Mouse (Mus musculus) left cerebral cortex, adult 8-10 months (tissue): Measurements from ENCODE around the gene Hoxb1. TPM values are rescaled to one million over a fixed set of nuclear protein-coding genes. Genes with fewer than 3 reads are reported as not detected.

ENCODE experiments used
- DNase-seq, 2 experiments: peaks; one replicate each; pipeline ENCODE4 v3.0.0; 2022; ENCODE audit warnings: low spot score in 2 of 2
- total RNA-seq, 4 experiments: library from RNA; stranded (reverse); gene quantifications; 2 replicates each; pipeline ENCODE4 v1.2.4; 2022

The Hoxb1 gene
- total RNA-seq, 4 experiments from 2014 or later, result not detected

GRCm38 (mm10) chr11:96334002-96334364, 31.6 kb upstream of the Hoxb1 start:
- DNase-seq, result no peak

- DNase-seq, result no peak
Measured at GRCm38 (mm10) chr11:96334998-96335397, 30.6 kb upstream of the Hoxb1 start.

- no peak for DNase-seq
Measured at GRCm38 (mm10) chr11:96336597-96336996, 29.0 kb upstream of the Hoxb1 start.

- DNase-seq, result no peak
Measured at GRCm38 (mm10) chr11:96337026-96337425, 28.5 kb upstream of the Hoxb1 start.

- DNase-seq, result no peak
Measured at GRCm38 (mm10) chr11:96338957-96339855, 26.3 kb upstream of the Hoxb1 start.

- DNase-seq, result no peak
Measured at GRCm38 (mm10) chr11:96340698-96341365, 24.7 kb upstream of the Hoxb1 start.

- no peak for DNase-seq
Measured at GRCm38 (mm10) chr11:96341701-96342575, 23.6 kb upstream of the Hoxb1 start.

GRCm38 (mm10) chr11:96342576-96342930, 23.0 kb upstream of the Hoxb1 start:
- DNase-seq, result no peak

- no peak for DNase-seq
Measured at GRCm38 (mm10) chr11:96343206-96343745, 22.3 kb upstream of the Hoxb1 start.

- no peak for DNase-seq
Measured at GRCm38 (mm10) chr11:96344061-96344877, 21.3 kb upstream of the Hoxb1 start.

GRCm38 (mm10) chr11:96344878-96345159, 20.7 kb upstream of the Hoxb1 start:
- no peak for DNase-seq

GRCm38 (mm10) chr11:96345220-96345892, 20.2 kb upstream of the Hoxb1 start:
- DNase-seq, result no peak

GRCm38 (mm10) chr11:96345893-96346806, 19.4 kb upstream of the Hoxb1 start:
- no peak for DNase-seq

- DNase-seq, result no peak
Measured at GRCm38 (mm10) chr11:96346916-96347520, 18.5 kb upstream of the Hoxb1 start.

- DNase-seq, result no peak
Measured at GRCm38 (mm10) chr11:96347717-96348116, 17.8 kb upstream of the Hoxb1 start.

- no peak for DNase-seq
Measured at GRCm38 (mm10) chr11:96348141-96348928, 17.2 kb upstream of the Hoxb1 start.

GRCm38 (mm10) chr11:96348988-96349387, 16.6 kb upstream of the Hoxb1 start:
- DNase-seq, result no peak
